Mouse (Mus musculus) midbrain, embryonic 11.5 days (tissue): ENCODE measurements around the gene Gm9857. TPM values are rescaled to one million over a fixed set of nuclear protein-coding genes. Genes with fewer than 3 reads are reported as not detected.

ENCODE experiments used
- ATAC-seq: fragments of 200-750 bp; cut with Nextera tagmentation; 2 replicates; pipeline ENCODE4 v1.8.0; 2017; ENCODE audit warnings: moderate TSS enrichment, moderate library complexity; ENCODE audit not compliant: low FRiP score
- DNase-seq: peaks from one replicate; pipeline ENCODE4 v3.0.0; 2015; ENCODE audit warnings: low spot score; ENCODE audit errors: missing footprints
- H3K27ac ChIP-seq: fragments of 300-500 bp; sonication (generic); 2 replicates; pipeline ENCODE4 v1.5.1; 2014; ENCODE audit warnings: low read depth, low read length
- H3K27me3 ChIP-seq: fragments of 300-500 bp; sonication (generic); 2 replicates; pipeline ENCODE4 v1.6.1; 2014; ENCODE audit warnings: mild to moderate bottlenecking, low read length, moderate library complexity, mixed read lengths; ENCODE audit not compliant: control insufficient read depth, insufficient read depth
- H3K36me3 ChIP-seq: fragments of 300-500 bp; sonication (generic); 2 replicates; pipeline ENCODE4 v1.6.1; 2014; ENCODE audit warnings: mild to moderate bottlenecking, low read length, moderate library complexity, mixed read lengths; ENCODE audit not compliant: control insufficient read depth, insufficient read depth
- H3K4me1 ChIP-seq: fragments of 300-500 bp; sonication (generic); 2 replicates; pipeline ENCODE4 v1.6.1; 2014; ENCODE audit warnings: low read length; ENCODE audit not compliant: control insufficient read depth, insufficient read depth
- H3K4me2 ChIP-seq: fragments of 300-500 bp; sonication (generic); 2 replicates; pipeline ENCODE4 v1.6.1; 2014; ENCODE audit warnings: mild to moderate bottlenecking, moderate library complexity
- H3K4me3 ChIP-seq: fragments of 300-500 bp; sonication (generic); 2 replicates; pipeline ENCODE4 v1.5.1; 2014; ENCODE audit warnings: low read depth, low read length
- H3K9ac ChIP-seq: fragments of 300-500 bp; sonication (generic); 2 replicates; pipeline ENCODE4 v1.6.1; 2014; ENCODE audit warnings: low read length
- H3K9me3 ChIP-seq: fragments of 300-500 bp; sonication (generic); 2 replicates; pipeline ENCODE4 v1.6.1; 2016; ENCODE audit warnings: low read length; ENCODE audit not compliant: control insufficient read depth
- WGBS: fragments of 180-500 bp; shearing (Covaris S2); extraction: QIAGEN DNeasy Blood & Tissue Kit; methylation state at CpG from one replicate; pipeline ENCODE4 v1.1.7; 2014; 5-methylcytosine and 5-hydroxymethylcytosine counted together
- polyA plus RNA-seq: library from polyadenylated mRNA; unstranded; fragments of >200 nt; fragmentation: Nextera tagmentation; extraction: Ambion mirVana; gene quantifications from 2 replicates; pipeline ENCODE4 v1.2.1, GENCODE M21; 2014

The Gm9857 gene
- polyA plus RNA-seq, 1 experiment from 2014 or later: not detected

GRCm38 (mm10) chr3:108939573-108939972, 672 bp downstream of the Gm9857 start, which contains the start of gene Henmt1:
TSS of gene Henmt1 (plus strand) at chr3:108939873.
- Histone ChIP-seq H3K36me3 (no peaks in the 10 kb centered on the region), H3K4me1 (no peaks in the 10 kb centered on the region), H3K27me3 (no peaks in the 10 kb centered on the region), H3K4me3 (peak within 1 kb of the TSS; percentile 23), H3K27ac (no peak within 1 kb of the TSS), H3K4me2 (peak within 1 kb of the TSS; percentile 45), H3K9me3 (0 out of 2 replicates have a peak, but pooled peaks cover 4% of the 10 kb centered on the region), H3K9ac (no peak within 1 kb of the TSS)
- DNase-seq (no peak), ATAC-seq (no peak)
- 94% methylated on average over 5 of the region's 5 CpGs for WGBS

DNA sequence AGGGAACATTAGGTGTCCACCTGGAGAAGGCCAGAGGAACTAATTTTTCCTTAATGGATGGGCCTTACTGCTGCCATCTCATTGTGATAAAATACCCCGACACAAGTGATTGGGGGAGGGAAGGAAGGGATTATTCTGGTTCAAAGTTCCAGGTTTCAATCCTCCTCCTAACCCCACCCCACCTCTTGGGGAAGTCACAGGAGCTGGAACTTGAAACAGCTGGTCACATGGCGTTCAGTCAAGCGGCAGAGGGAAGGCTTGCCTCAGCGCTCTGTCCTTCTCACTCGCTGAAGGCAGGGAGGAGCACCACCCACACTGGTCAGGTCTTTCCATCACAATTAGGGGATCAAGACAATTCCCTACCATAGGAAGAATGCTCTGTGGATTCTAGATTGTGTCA, 1.6 kb downstream of the Gm9857 start:
- ATAC-seq (no peak), DNase-seq (no peak)
- Histone ChIP-seq H3K36me3 (no peaks in the 10 kb centered on the region), H3K4me2 (no peak overlapping the region), H3K4me1 (no peaks in the 10 kb centered on the region), H3K4me3 (no peak overlapping the region), H3K9ac (no peak overlapping the region), H3K27ac (no peak overlapping the region), H3K9me3 (0 out of 2 replicates have a peak, but pooled peaks cover 4% of the 10 kb centered on the region), H3K27me3 (no peaks in the 10 kb centered on the region)
- 89% methylated on average over 5 of the region's 5 CpGs for WGBS

DNA sequence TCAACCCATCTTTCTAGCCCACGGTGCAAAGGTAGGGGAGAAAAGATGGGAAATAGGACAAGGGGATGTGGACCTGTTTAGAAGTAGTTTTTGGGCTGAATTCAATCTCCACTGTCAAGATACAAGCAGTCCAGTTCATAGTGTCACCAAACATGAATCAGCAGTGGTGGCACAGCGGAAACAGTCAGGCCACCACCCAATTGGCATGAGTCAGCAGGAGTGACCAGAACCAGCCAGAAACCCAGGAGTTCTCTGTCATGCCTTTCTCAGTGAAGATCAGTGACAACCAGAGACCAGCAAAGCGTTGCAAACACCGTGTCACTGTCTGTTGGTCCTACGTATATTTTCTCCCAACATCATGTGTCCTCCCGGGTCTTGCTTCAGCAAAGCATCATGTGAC, 6.7 kb downstream of the Gm9857 start:
- Histone ChIP-seq H3K27me3 (no peaks in the 10 kb centered on the region), H3K9ac (no peak overlapping the region), H3K4me3 (no peak overlapping the region), H3K4me1 (no peaks in the 10 kb centered on the region), H3K27ac (no peak overlapping the region), H3K9me3 (no peaks in the 10 kb centered on the region; the same call in 1 of the 2 replicates), H3K4me2 (no peak overlapping the region), H3K36me3 (no peaks in the 10 kb centered on the region)
- DNase-seq (no peak), ATAC-seq (no peak)
- 92% methylated on average over 6 of the region's 6 CpGs for WGBS

GRCm38 (mm10) chr3:108926308-108926707, 13.9 kb downstream of the Gm9857 start:
- Histone ChIP-seq H3K4me1 (no peaks in the 10 kb centered on the region), H3K27me3 (no peaks in the 10 kb centered on the region), H3K36me3 (no peaks in the 10 kb centered on the region), H3K9ac (no peak overlapping the region), H3K4me2 (no peak overlapping the region), H3K27ac (no peak overlapping the region), H3K4me3 (no peak overlapping the region), H3K9me3 (no peaks in the 10 kb centered on the region; the same call in 1 of the 2 replicates)
- ATAC-seq (no peak), DNase-seq (no peak)
- 61% methylated on average over 1 of the region's 1 CpGs for WGBS

DNA sequence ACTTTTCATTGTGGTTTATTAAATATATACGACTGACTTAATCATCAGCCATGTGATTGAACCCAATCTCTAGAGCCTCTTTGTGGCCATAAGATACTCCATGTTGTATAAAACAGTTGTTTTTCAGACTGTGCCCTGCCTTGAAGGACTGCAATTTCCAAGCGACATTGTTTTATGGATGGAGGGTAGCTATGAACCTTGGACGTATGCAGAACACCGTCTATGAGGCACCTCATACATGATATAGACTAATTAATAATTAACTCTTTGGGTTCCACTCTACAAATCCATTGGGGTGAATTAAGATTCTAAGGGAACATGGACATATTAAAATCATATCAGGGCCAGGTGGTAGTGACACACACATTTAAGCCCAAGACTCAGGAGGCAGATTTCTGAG, 14.6 kb downstream of the Gm9857 start:
- Histone ChIP-seq H3K27ac (no peak overlapping the region), H3K4me2 (no peak overlapping the region), H3K36me3 (no peaks in the 10 kb centered on the region), H3K27me3 (no peaks in the 10 kb centered on the region), H3K9me3 (no peaks in the 10 kb centered on the region; the same call in 1 of the 2 replicates), H3K9ac (no peak overlapping the region), H3K4me1 (no peaks in the 10 kb centered on the region), H3K4me3 (no peak overlapping the region)
- no peak for ATAC-seq
- WGBS: 89% methylated on average over 4 of the region's 4 CpGs
- DNase-seq: no peak

DNA sequence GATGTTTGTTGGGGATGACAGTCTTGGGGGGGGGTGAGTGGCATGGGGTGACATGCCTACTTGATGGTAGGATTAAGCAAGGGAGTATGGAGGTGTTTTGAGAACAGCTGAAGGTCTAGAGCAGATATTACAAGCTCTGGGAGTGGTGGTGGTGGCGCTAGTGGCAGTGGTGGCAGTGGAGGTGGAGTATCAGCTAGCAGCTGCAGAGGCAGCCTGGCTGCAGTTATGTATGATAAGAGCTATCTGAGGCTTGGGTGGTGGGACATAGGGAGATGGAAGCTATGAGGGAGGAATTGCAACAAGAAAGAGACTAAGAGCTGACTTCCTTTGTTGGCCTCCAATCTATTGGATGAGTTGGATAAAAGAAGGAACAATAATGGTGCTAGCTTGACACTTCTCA, 18.4 kb downstream of the Gm9857 start:
- no peak overlapping the region for H3K9ac ChIP-seq
- WGBS: 85% methylated on average over 1 of the region's 1 CpGs
- no peak overlapping the region for H3K27ac ChIP-seq
- H3K4me3 ChIP-seq: no peak overlapping the region
- no peak overlapping the region for H3K4me2 ChIP-seq
- no peaks in the 10 kb centered on the region for H3K9me3 ChIP-seq
- no peaks in the 10 kb centered on the region for H3K4me1 ChIP-seq
- no peak for DNase-seq
- ATAC-seq: no peak
- no peaks in the 10 kb centered on the region for H3K27me3 ChIP-seq
- H3K36me3 ChIP-seq: no peaks in the 10 kb centered on the region

DNA sequence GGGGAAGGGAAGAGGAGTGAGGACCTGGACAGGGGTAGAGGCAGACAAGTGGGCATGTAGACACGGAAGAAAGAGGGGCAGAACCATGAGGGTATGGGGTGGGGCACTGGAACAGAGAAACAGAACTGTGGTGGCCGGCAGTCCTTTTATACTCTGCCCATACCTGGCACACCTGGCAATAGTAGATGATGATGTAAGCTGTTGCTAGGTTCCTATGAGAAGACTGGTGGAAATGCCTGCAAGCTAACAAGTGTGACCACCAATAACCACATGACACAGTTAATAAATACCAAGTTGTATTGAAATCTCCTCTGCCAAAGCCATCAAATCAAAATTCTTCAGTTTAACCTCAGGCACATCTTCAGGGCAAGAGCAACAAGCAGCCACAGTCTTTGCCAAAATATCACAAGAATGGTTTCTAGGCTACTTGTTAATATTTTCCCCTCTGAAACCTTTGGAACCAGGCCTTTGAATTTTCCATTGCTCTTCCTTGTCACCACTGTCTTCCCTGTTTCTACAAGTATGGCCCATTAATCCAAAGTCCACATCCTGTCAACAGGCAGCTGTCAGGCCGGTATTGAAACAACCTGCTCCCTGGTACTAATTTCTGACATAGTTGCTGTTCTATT, 19.7 kb downstream of the Gm9857 start:
- DNase-seq (no peak), ATAC-seq (no peak)
- Histone ChIP-seq H3K9ac (no peak overlapping the region), H3K9me3 (no peaks in the 10 kb centered on the region), H3K4me1 (no peaks in the 10 kb centered on the region), H3K36me3 (no peaks in the 10 kb centered on the region), H3K4me2 (no peak overlapping the region), H3K4me3 (no peak overlapping the region), H3K27me3 (no peaks in the 10 kb centered on the region), H3K27ac (no peak overlapping the region)
- WGBS: 89% methylated on average over 3 of the region's 3 CpGs

GRCm38 (mm10) chr3:108918852-108919251, 21.4 kb downstream of the Gm9857 start:
- no peaks in the 10 kb centered on the region for H3K36me3 ChIP-seq
- WGBS: 92% methylated on average over 1 of the region's 1 CpGs
- no peak for ATAC-seq
- no peaks in the 10 kb centered on the region for H3K4me1 ChIP-seq
- no peak overlapping the region for H3K27ac ChIP-seq
- no peak overlapping the region for H3K4me3 ChIP-seq
- no peaks in the 10 kb centered on the region for H3K9me3 ChIP-seq
- no peak overlapping the region for H3K9ac ChIP-seq
- DNase-seq: no peak
- no peak overlapping the region for H3K4me2 ChIP-seq
- H3K27me3 ChIP-seq: no peaks in the 10 kb centered on the region

DNA sequence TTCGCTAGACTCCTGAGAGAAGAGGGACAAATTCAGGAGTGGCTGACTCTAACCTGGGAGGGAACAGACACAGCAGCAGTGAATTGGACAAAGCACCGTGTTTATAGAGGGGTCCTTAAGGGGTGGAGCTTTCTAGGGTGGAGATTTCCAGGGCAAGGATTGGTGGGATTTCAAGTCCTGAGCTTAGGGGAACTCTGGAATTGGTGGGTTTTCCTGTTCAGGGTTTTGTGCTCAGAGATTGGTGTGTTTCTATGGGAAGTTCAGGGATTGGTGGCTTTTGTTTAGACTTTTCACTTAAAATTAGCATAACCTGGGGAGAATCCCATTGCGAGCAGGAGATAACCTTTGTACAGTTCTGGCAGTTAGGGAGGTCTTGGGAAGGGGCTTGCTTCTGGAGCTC, 22.3 kb downstream of the Gm9857 start:
- H3K4me2 ChIP-seq: no peak overlapping the region
- H3K27ac ChIP-seq: no peak overlapping the region
- H3K36me3 ChIP-seq: no peaks in the 10 kb centered on the region
- ATAC-seq (no peak), DNase-seq (no peak)
- no peaks in the 10 kb centered on the region for H3K9me3 ChIP-seq
- no peak overlapping the region for H3K4me3 ChIP-seq
- H3K9ac ChIP-seq: no peak overlapping the region
- H3K27me3 ChIP-seq: no peaks in the 10 kb centered on the region
- no peaks in the 10 kb centered on the region for H3K4me1 ChIP-seq
- WGBS: 43% methylated on average over 3 of the region's 3 CpGs
